Mouse (Mus musculus): Measurements from ENCODE around the gene Srl. TPM values are rescaled to one million over a fixed set of nuclear protein-coding genes. Genes with fewer than 3 reads are reported as not detected.
"Not testable (repeated sequence)": the region's sequence is repeated elsewhere in the genome, so short reads cannot be mapped to it uniquely, and the experiment has no call there.

The Srl gene
- polyA plus RNA-seq, 1 experiment from 2014 or later, result 18.2 TPM

DNA sequence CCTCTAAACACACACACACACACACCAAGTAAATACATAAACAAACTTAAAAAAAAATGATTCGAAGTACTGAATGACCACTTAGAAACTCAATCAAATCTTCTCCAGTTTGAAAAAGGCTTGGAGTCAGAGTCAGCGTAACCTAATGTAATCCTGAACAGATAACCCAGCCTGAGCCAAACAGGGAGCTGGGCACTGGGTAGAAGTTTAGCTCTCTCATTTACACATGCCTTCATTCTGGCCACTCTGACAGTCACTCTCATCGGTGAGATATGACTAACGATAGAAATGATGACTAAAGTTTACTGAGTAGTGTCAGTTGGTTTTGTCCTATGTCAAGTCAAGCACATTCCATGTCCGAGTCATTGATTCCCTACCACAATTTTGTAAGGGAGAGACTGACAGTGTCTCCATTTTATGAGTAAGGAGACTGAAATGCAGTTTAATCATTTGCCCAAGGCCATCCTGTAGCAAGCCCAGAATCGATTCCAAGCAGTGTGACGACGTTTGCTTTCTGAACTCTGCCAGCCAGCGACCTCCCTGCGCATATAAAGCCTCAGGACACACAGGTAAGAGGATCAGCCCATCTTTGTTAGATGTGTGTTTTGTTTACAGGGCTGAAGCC lies 63.9 kb downstream of the Srl start:
- no peak overlapping the region for H3K9ac ChIP-seq (replicated peaks; ENCODE audit: low read length)
- H3K27ac ChIP-seq (ENCODE audit: low read length), result no peak overlapping the region
- 0 out of 2 replicates have a peak, but pooled peaks cover 6% of the 10 kb centered on the region for H3K36me3 ChIP-seq (ENCODE audit: insufficient read depth, low read length)
- H3K9me3 ChIP-seq (ENCODE audit: low read length), result no peaks in the 10 kb centered on the region
- H3K4me1 ChIP-seq (ENCODE audit: insufficient read depth, low read length), result peaks cover 10% of the 10 kb centered on the region
- H3K4me3 ChIP-seq (ENCODE audit: low read length), result no peak overlapping the region
- no peak for ATAC-seq (ENCODE audit: low FRiP score, low TSS enrichment)
- WGBS, result 81% methylated on average over 10 of the region's 10 CpGs
- H3K4me2 ChIP-seq (replicated peaks; ENCODE audit: low read depth, low read length), result no peak overlapping the region
- H3K27me3 ChIP-seq (ENCODE audit: insufficient read depth, low read length), result no peaks in the 10 kb centered on the region

- 16% methylated on average over 42 of the region's 42 CpGs for WGBS
- peak; percentile 93 for ATAC-seq (ENCODE audit: low FRiP score, low TSS enrichment)
- no peaks in the 10 kb centered on the region for H3K27me3 ChIP-seq (ENCODE audit: insufficient read depth, low read length)
Measured at GRCm38 (mm10) chr16:4474882-4475803, 66.5 kb downstream of the Srl start.

GRCm38 (mm10) chr16:4474040-4474881 lies 67.4 kb downstream of the Srl start:
- not testable (repeated sequence) for H3K27me3 ChIP-seq (ENCODE audit: insufficient read depth, low read length); H3K9me3 ChIP-seq (ENCODE audit: low read length); H3K36me3 ChIP-seq (ENCODE audit: insufficient read depth, low read length)
- Histone ChIP-seq H3K4me3 (ENCODE audit: low read length) (peak overlapping the region; percentile 67), H3K4me1 (ENCODE audit: insufficient read depth, low read length) (peaks cover 10% of the 10 kb centered on the region), H3K4me2 (replicated peaks; ENCODE audit: low read depth, low read length) (peak overlapping the region; percentile 86), H3K27ac (ENCODE audit: low read length) (peak overlapping the region; percentile 79), H3K9ac (replicated peaks; ENCODE audit: low read length) (peak overlapping the region; percentile 81)
- WGBS, result 65% methylated on average over 10 of the region's 10 CpGs
- 0 out of 2 replicates have a peak, but pooled peaks have one; percentile 6 for ATAC-seq (ENCODE audit: low FRiP score, low TSS enrichment)

More at GRCm38 (mm10) chr16:4474882-4475803, 66.5 kb downstream of the Srl start:
- H3K9ac ChIP-seq (replicated peaks; ENCODE audit: low read length), result peak overlapping the region; percentile 81
- H3K36me3 ChIP-seq (ENCODE audit: insufficient read depth, low read length), result no peaks in the 10 kb centered on the region
- H3K27ac ChIP-seq (ENCODE audit: low read length), result peak overlapping the region; percentile 79
- H3K4me3 ChIP-seq (ENCODE audit: low read length), result peak overlapping the region; percentile 67
- H3K4me2 ChIP-seq (replicated peaks; ENCODE audit: low read depth, low read length), result peak overlapping the region; percentile 86
- peaks cover 10% of the 10 kb centered on the region for H3K4me1 ChIP-seq (ENCODE audit: insufficient read depth, low read length)
- H3K9me3 ChIP-seq (ENCODE audit: low read length), result no peaks in the 10 kb centered on the region

DNA sequence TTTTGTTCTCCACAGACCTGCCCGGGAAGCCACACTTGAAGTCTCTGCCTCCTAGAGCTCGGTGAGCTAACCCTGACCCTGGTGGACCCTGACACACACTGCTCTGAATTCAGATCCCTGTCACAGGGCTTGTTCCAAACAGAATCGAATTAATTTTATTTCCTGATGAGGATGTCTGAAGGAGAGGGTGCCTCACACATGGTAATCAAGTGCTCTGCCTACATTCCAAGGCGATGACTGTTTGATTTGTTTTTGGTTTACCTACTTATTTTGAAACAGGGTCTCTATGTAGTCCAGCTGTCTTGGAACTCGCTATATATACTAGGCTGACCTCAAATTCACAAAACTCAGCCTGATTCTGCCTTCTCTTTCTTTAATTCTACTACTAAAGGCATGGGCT lies 68.4 kb downstream of the Srl start:
- 73% methylated on average over 5 of the region's 5 CpGs for WGBS

GRCm38 (mm10) chr16:4472687-4473086 lies 68.9 kb downstream of the Srl start:
- ATAC-seq (ENCODE audit: low FRiP score, low TSS enrichment), result no peak

More for the DNA sequence above, 68.4 kb downstream of the Srl start:
- Histone ChIP-seq H3K9me3 (ENCODE audit: low read length) (no peaks in the 10 kb centered on the region), H3K9ac (replicated peaks; ENCODE audit: low read length) (no peak overlapping the region), H3K27me3 (ENCODE audit: insufficient read depth, low read length) (no peaks in the 10 kb centered on the region), H3K4me3 (ENCODE audit: low read length) (no peak overlapping the region), H3K4me1 (ENCODE audit: insufficient read depth, low read length) (peaks cover 10% of the 10 kb centered on the region), H3K4me2 (replicated peaks; ENCODE audit: low read depth, low read length) (no peak overlapping the region), H3K27ac (ENCODE audit: low read length) (no peak overlapping the region), H3K36me3 (ENCODE audit: insufficient read depth, low read length) (no peaks in the 10 kb centered on the region)
- ATAC-seq (ENCODE audit: low FRiP score, low TSS enrichment), result no peak

DNA sequence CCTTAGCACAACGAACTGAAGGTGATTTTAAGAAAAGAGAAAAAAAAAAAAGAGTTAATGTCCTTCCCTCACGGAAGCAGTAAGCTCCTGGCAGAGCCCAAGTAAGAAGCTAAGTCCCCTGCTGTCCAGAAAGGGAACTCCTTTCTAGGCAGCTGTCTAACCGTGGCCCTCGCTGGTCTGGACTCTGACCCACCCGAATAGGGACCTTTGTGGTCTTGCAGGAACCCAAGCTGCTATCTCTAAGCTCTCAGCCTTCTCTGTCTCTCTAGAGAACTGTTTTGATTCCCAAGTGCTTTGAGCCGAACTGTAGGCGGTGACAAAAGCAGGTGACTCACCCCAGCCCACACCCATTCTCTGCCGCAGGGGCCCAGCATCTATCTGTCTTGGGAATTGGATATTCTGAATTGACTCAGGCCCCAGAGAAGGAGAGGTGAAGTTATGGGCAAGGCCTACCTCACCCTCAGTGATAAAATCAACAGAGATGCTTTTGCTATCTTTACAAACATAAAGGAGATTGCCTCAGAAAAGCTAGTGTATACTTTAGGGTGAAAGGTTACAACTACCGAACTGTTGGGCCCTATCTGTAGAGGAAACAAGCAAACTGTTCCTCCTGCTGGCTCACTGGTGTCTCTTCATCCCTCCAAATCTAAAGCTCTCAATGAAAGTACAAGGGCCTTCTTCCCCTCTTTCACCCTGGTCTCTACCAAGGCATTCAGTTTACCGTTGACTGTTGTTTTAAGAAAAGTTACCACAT lies 71.8 kb downstream of the Srl start:
- Histone ChIP-seq H3K4me1 (ENCODE audit: insufficient read depth, low read length) (peaks cover 6% of the 10 kb centered on the region), H3K4me3 (ENCODE audit: low read length) (no peak overlapping the region), H3K27me3 (ENCODE audit: insufficient read depth, low read length) (no peaks in the 10 kb centered on the region), H3K9ac (replicated peaks; ENCODE audit: low read length) (no peak overlapping the region), H3K4me2 (replicated peaks; ENCODE audit: low read depth, low read length) (no peak overlapping the region), H3K27ac (ENCODE audit: low read length) (no peak overlapping the region), H3K36me3 (ENCODE audit: insufficient read depth, low read length) (no peaks in the 10 kb centered on the region), H3K9me3 (ENCODE audit: low read length) (no peaks in the 10 kb centered on the region)
- 62% methylated on average over 10 of the region's 10 CpGs for WGBS
- ATAC-seq (ENCODE audit: low FRiP score, low TSS enrichment), result no peak

More at GRCm38 (mm10) chr16:4472687-4473086, 68.9 kb downstream of the Srl start:
- Histone ChIP-seq H3K4me3 (ENCODE audit: low read length) (no peak overlapping the region), H3K36me3 (ENCODE audit: insufficient read depth, low read length) (no peaks in the 10 kb centered on the region), H3K4me2 (replicated peaks; ENCODE audit: low read depth, low read length) (no peak overlapping the region), H3K9me3 (ENCODE audit: low read length) (no peaks in the 10 kb centered on the region), H3K4me1 (ENCODE audit: insufficient read depth, low read length) (peaks cover 10% of the 10 kb centered on the region), H3K9ac (replicated peaks; ENCODE audit: low read length) (no peak overlapping the region), H3K27me3 (ENCODE audit: insufficient read depth, low read length) (no peaks in the 10 kb centered on the region), H3K27ac (ENCODE audit: low read length) (no peak overlapping the region)
- WGBS, result 54% methylated on average over 3 of the region's 3 CpGs

GRCm38 (mm10) chr16:4464529-4465089 lies 77.0 kb downstream of the Srl start:
- WGBS, result 58% methylated on average over 9 of the region's 9 CpGs

DNA sequence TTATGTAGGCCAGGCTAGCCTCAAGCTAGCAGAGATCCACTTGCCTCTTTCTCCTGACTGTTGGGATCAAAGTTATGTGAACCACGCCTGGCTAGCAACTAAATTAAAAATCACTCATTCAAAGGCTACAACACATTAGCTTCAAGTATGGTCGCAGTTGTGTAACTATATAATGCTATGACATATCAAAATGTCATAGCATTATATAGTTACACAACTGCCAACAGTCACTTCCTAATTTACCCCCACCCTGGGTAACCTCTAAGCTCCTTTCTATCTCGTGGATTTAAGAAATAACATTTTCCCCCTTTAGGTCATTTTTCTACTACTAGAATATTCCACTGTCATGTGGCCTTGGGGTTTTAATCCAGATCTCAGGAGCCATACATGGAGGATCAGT lies 83.7 kb downstream of the Srl start:
- H3K9ac ChIP-seq (replicated peaks; ENCODE audit: low read length), result no peak overlapping the region
- 84% methylated on average over 3 of the region's 3 CpGs for WGBS
- no peak overlapping the region for H3K27ac ChIP-seq (ENCODE audit: low read length)
- no peak overlapping the region for H3K4me2 ChIP-seq (replicated peaks; ENCODE audit: low read depth, low read length)
- ATAC-seq (ENCODE audit: low FRiP score, low TSS enrichment), result no peak
- no peak overlapping the region for H3K4me3 ChIP-seq (ENCODE audit: low read length)
- H3K36me3 ChIP-seq (ENCODE audit: insufficient read depth, low read length), result no peaks in the 10 kb centered on the region
- H3K27me3 ChIP-seq (ENCODE audit: insufficient read depth, low read length), result no peaks in the 10 kb centered on the region
- H3K9me3 ChIP-seq (ENCODE audit: low read length), result no peaks in the 10 kb centered on the region
- no peaks in the 10 kb centered on the region for H3K4me1 ChIP-seq (ENCODE audit: insufficient read depth, low read length)

More at GRCm38 (mm10) chr16:4464529-4465089, 77.0 kb downstream of the Srl start:
- Histone ChIP-seq H3K4me3 (ENCODE audit: low read length) (no peak overlapping the region), H3K27me3 (ENCODE audit: insufficient read depth, low read length) (no peaks in the 10 kb centered on the region), H3K36me3 (ENCODE audit: insufficient read depth, low read length) (no peaks in the 10 kb centered on the region), H3K4me2 (replicated peaks; ENCODE audit: low read depth, low read length) (no peak overlapping the region), H3K9me3 (ENCODE audit: low read length) (no peaks in the 10 kb centered on the region), H3K9ac (replicated peaks; ENCODE audit: low read length) (0 out of 2 replicates have a peak overlapping the region, but pooled peaks have one; percentile 5), H3K4me1 (ENCODE audit: insufficient read depth, low read length) (peaks cover 10% of the 10 kb centered on the region; the same call in 1 of the 2 replicates), H3K27ac (ENCODE audit: low read length) (no peak overlapping the region)
- ATAC-seq (ENCODE audit: low FRiP score, low TSS enrichment), result no peak
